Mouse (Mus musculus): ENCODE measurements around the gene Adprh. TPM values are rescaled to one million over a fixed set of nuclear protein-coding genes. Genes with fewer than 3 reads are reported as not detected.

Adprh gene
- polyA plus RNA-seq, 1 experiment from 2014 or later: 98.3 TPM

DNA sequence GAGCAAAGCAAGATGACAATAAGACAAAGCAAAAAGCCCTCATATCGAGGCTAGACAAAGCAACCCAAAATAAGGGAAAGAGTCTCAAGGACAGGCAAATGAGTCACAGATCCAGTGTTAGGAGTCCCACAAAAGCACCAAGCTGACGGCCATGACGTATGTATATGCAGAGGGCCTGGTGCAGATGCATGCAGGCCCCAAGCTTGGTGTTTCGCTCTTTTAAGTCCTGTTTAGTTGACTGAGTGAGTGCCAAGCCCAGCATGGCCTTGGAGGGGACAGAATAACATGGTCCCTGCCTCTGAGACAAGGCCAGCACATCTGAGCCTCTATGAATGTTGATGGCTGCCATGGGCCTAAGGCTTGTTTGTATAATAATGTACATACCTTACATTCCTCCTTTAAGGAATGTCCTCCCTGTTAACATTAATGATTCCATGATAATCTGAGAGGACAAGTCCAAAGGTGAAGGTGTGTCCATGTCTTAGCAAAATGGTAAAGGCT is 18.2 kb downstream of the Adprh start:
- H3K9ac ChIP-seq (ENCODE audit: low read depth, low read length): no peak overlapping the region
- H3K27ac ChIP-seq (ENCODE audit: low read depth, low read length): no peak overlapping the region
- no peak overlapping the region for H3K4me2 ChIP-seq (replicated peaks; ENCODE audit: low read depth, low read length)
- no peaks in the 10 kb centered on the region for H3K4me1 ChIP-seq (ENCODE audit: control insufficient read depth, insufficient read depth, low read length)
- WGBS: 86% methylated on average over 4 of the region's 4 CpGs
- no peaks in the 10 kb centered on the region for H3K9me3 ChIP-seq (ENCODE audit: control insufficient read depth, low read length)
- ATAC-seq (ENCODE audit: low FRiP score, low TSS enrichment): no peak
- H3K27me3 ChIP-seq (ENCODE audit: control insufficient read depth, insufficient read depth, low read length): no peaks in the 10 kb centered on the region
- no peak overlapping the region for H3K4me3 ChIP-seq (ENCODE audit: low read length)
- H3K36me3 ChIP-seq (ENCODE audit: control insufficient read depth, insufficient read depth, low read length): no peaks in the 10 kb centered on the region

DNA sequence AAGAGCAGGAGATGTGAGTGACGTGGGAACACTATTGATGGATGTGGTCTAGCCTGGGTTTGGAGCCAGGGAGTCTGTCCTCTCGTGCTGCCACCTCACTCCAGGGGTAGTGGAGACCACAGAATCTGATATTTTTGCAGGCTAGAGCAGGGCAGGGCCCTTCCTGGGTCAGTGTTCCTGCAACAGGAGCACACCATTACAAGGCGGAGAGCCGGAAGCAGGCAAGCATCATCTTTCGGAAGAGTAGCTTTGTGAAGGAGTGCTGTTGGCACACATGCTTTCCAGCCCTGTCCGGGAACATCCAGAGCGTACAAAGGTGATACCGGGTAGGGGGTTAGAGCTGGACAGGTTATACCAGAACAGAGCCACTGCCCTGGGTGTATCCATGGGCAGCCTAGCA is 19.0 kb downstream of the Adprh start:
- Histone ChIP-seq H3K4me1 (ENCODE audit: control insufficient read depth, insufficient read depth, low read length) (no peaks in the 10 kb centered on the region), H3K4me2 (replicated peaks; ENCODE audit: low read depth, low read length) (no peak overlapping the region), H3K9me3 (ENCODE audit: control insufficient read depth, low read length) (no peaks in the 10 kb centered on the region), H3K9ac (ENCODE audit: low read depth, low read length) (no peak overlapping the region), H3K4me3 (ENCODE audit: low read length) (no peak overlapping the region), H3K27me3 (ENCODE audit: control insufficient read depth, insufficient read depth, low read length) (no peaks in the 10 kb centered on the region), H3K36me3 (ENCODE audit: control insufficient read depth, insufficient read depth, low read length) (no peaks in the 10 kb centered on the region), H3K27ac (ENCODE audit: low read depth, low read length) (no peak overlapping the region)
- 77% methylated on average over 8 of the region's 8 CpGs for WGBS
- ATAC-seq (ENCODE audit: low FRiP score, low TSS enrichment): no peak

DNA sequence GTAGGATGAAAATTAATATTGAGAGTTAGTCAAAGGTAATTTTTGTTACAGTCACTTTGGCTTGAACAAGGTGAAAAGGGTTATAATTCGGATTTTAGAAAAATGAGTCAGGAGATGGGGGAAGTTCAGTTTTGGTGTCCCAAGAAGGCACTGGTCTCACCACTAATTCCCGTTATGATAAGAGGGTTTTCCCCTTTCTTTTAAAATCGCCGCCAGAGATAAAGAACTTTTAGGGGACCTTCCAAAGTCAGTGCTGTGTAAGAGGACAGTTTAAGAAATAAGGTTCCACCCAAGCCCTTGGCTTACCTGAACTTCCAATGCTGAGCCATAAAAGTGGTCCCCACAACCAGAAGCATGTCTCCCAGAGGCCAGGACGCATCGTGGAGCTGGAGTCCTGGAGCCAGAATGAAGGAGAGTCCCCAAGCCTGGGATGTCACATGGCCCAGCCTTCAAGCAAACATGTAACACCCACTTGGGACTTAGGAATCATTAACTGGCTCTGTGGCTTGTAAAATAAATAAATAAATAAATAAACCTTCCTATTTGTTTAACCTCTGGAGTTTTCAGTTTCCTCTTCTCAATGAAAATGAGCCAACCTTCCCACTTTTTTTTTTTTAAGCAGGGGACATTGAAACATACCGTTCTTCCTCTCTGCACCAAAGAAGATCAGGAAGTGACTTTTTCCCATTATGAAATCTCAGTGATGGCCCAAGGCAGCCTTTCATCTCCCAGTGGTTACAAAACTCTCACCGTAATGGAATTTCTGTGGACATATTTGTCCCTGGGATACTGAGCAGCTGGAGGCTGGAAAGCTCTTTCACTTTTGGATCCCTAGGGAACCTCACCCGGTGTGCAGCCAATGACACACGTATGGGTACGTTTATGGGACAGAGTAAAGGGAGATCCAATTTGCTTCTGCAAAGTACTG is 19.7 kb downstream of the Adprh start, which contains the start of gene Pla1a:
TSS of gene Pla1a (minus strand) at position 648 of the 928 bp plus-strand sequence.
- Histone ChIP-seq H3K4me3 (ENCODE audit: low read length) (no peak within 1 kb of the TSS), H3K36me3 (ENCODE audit: control insufficient read depth, insufficient read depth, low read length) (no peaks in the 10 kb centered on the region), H3K4me1 (ENCODE audit: control insufficient read depth, insufficient read depth, low read length) (no peaks in the 10 kb centered on the region), H3K27ac (ENCODE audit: low read depth, low read length) (no peak within 1 kb of the TSS), H3K4me2 (replicated peaks; ENCODE audit: low read depth, low read length) (no peak within 1 kb of the TSS), H3K9ac (ENCODE audit: low read depth, low read length) (no peak within 1 kb of the TSS), H3K9me3 (ENCODE audit: control insufficient read depth, low read length) (no peaks in the 10 kb centered on the region), H3K27me3 (ENCODE audit: control insufficient read depth, insufficient read depth, low read length) (no peaks in the 10 kb centered on the region)
- 73% methylated on average over 11 of the region's 11 CpGs for WGBS
- no peak for ATAC-seq (ENCODE audit: low FRiP score, low TSS enrichment)

DNA sequence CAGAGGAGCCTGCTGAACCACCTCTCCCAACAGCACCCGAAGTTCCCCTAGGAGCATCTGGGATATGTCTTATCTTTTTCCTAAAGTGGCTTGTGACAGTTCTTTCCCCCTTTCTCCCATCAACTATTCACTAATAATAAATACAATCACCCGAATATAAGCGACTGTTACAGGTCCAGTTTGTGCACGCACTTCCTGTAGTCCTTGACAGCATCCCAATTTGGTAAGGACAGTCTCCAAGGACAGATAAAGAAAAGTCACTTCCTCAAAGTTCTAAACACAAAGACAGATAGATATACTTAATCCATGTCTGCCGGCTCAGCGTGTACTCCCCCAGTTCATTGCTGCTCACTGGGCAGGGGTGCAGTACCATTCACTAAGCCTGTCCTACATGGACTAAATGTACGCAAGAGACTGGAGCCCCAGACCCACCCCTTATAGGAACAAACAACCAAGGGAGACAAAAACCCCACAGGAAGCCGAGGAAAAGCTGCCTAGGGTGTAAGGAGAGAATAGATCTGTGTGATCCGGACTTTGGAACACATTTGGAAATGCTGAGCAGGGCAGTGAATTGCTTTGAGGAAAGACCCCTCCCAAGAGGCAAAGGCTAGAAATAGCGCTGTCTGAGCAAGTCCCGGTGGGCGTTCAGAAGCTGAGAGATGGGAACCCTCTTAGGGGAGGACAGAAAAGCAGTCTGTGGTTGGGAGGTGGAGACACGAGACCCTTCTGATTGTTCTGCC is 20.9 kb downstream of the Adprh start:
- H3K4me2 ChIP-seq (replicated peaks; ENCODE audit: low read depth, low read length): no peak overlapping the region
- no peak for ATAC-seq (ENCODE audit: low FRiP score, low TSS enrichment)
- no peaks in the 10 kb centered on the region for H3K9me3 ChIP-seq (ENCODE audit: control insufficient read depth, low read length)
- H3K4me3 ChIP-seq (ENCODE audit: low read length): no peak overlapping the region
- H3K9ac ChIP-seq (ENCODE audit: low read depth, low read length): no peak overlapping the region
- H3K4me1 ChIP-seq (ENCODE audit: control insufficient read depth, insufficient read depth, low read length): no peaks in the 10 kb centered on the region
- no peaks in the 10 kb centered on the region for H3K36me3 ChIP-seq (ENCODE audit: control insufficient read depth, insufficient read depth, low read length)
- WGBS: 68% methylated on average over 13 of the region's 13 CpGs
- H3K27me3 ChIP-seq (ENCODE audit: control insufficient read depth, insufficient read depth, low read length): no peaks in the 10 kb centered on the region
- no peak overlapping the region for H3K27ac ChIP-seq (ENCODE audit: low read depth, low read length)

DNA sequence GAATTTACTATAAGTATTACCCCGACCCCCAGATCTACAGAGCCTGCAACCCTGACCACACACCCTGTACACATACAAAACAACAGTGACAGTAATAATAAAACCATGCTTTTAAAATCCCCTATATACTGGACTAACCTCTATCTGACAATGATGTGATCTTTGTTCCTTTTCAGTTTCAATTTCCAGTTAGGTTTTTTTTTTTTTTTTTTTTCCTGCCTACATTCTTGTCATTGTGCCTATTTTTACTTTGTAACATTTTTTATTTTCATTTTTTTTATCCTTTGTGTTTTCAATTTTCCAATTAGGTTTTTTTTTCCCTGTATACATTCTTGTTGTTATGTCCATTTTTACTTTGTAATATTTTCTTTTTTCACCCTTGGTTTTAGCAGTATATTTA is 26.7 kb downstream of the Adprh start:
- Histone ChIP-seq H3K27me3 (ENCODE audit: control insufficient read depth, insufficient read depth, low read length) (no peaks in the 10 kb centered on the region), H3K27ac (ENCODE audit: low read depth, low read length) (no peak overlapping the region), H3K4me1 (ENCODE audit: control insufficient read depth, insufficient read depth, low read length) (no peaks in the 10 kb centered on the region), H3K4me2 (replicated peaks; ENCODE audit: low read depth, low read length) (no peak overlapping the region), H3K9ac (ENCODE audit: low read depth, low read length) (no peak overlapping the region), H3K36me3 (ENCODE audit: control insufficient read depth, insufficient read depth, low read length) (no peaks in the 10 kb centered on the region), H3K4me3 (ENCODE audit: low read length) (no peak overlapping the region), H3K9me3 (ENCODE audit: control insufficient read depth, low read length) (no peaks in the 10 kb centered on the region)
- no peak for ATAC-seq (ENCODE audit: low FRiP score, low TSS enrichment)
- WGBS: 84% methylated on average over 1 of the region's 1 CpGs

DNA sequence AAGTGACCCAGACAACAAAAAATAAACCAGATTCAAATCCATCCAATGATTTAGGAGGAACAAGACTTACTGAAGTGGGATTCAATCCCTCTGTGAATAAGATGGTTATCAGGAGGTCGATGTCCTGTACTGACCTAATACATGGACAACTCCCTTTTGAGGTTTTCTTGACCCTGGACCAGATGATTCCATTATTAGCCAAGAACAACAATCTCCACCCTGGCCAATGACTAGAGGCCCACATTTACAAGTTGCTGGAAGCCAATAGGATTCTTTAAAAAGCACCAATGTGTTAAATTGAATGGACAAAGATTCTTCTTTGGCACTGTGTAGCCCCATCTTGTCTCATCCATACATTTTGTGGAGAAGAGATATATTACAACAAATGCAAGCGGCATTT is 27.1 kb downstream of the Adprh start:
- no peak overlapping the region for H3K27ac ChIP-seq (ENCODE audit: low read depth, low read length)
- no peaks in the 10 kb centered on the region for H3K27me3 ChIP-seq (ENCODE audit: control insufficient read depth, insufficient read depth, low read length)
- H3K9me3 ChIP-seq (ENCODE audit: control insufficient read depth, low read length): no peaks in the 10 kb centered on the region
- no peak overlapping the region for H3K4me3 ChIP-seq (ENCODE audit: low read length)
- no peak for ATAC-seq (ENCODE audit: low FRiP score, low TSS enrichment)
- no peaks in the 10 kb centered on the region for H3K4me1 ChIP-seq (ENCODE audit: control insufficient read depth, insufficient read depth, low read length)
- no peaks in the 10 kb centered on the region for H3K36me3 ChIP-seq (ENCODE audit: control insufficient read depth, insufficient read depth, low read length)
- no peak overlapping the region for H3K9ac ChIP-seq (ENCODE audit: low read depth, low read length)
- 85% methylated on average over 2 of the region's 2 CpGs for WGBS
- H3K4me2 ChIP-seq (replicated peaks; ENCODE audit: low read depth, low read length): no peak overlapping the region

DNA sequence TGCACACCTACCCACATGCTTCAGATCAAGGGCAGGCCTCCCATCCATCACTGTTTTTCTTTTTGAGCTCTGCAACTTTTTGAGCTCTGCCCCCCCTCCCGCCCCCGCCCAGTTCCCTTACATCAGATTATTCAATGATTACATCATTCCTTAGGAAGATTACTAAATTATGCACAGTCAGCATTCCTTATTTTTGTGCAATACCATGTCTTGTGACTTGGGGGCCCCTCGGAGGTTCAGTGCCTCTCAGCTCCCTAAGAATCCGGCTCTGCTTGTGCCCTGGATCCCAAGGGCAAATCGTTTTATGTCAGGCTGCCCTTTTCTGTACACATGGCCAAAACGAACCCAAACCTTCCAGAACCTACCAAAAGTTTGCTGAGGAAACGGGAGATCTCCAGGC is 37.5 kb downstream of the Adprh start:
- 87% methylated on average over 7 of the region's 7 CpGs for WGBS
- H3K4me1 ChIP-seq (ENCODE audit: control insufficient read depth, insufficient read depth, low read length): no peaks in the 10 kb centered on the region
- H3K4me2 ChIP-seq (replicated peaks; ENCODE audit: low read depth, low read length): no peak overlapping the region
- no peaks in the 10 kb centered on the region for H3K36me3 ChIP-seq (ENCODE audit: control insufficient read depth, insufficient read depth, low read length)
- no peak overlapping the region for H3K4me3 ChIP-seq (ENCODE audit: low read length)
- H3K9me3 ChIP-seq (ENCODE audit: control insufficient read depth, low read length): no peaks in the 10 kb centered on the region
- no peak overlapping the region for H3K27ac ChIP-seq (ENCODE audit: low read depth, low read length)
- no peak overlapping the region for H3K9ac ChIP-seq (ENCODE audit: low read depth, low read length)
- no peak for ATAC-seq (ENCODE audit: low FRiP score, low TSS enrichment)
- no peaks in the 10 kb centered on the region for H3K27me3 ChIP-seq (ENCODE audit: control insufficient read depth, insufficient read depth, low read length)

DNA sequence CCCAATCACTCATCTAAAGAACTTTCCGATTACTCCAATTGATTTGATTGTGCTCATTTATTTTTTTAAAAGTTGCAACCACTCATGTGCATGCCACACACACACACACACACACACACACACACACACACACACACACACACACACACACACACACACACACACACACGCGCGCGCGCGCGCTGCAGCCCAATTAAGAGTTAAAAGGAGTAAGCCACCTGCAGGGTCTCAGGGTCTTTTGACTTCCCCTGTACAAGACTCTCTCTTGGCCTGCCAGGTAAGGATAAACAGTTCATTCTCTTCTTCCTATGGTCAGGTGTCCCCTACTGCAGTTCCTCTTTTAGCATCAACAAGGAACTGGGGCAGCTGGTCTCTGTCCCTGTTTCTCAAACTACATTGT is 44.1 kb downstream of the Adprh start:
- 98% methylated on average over 8 of the region's 8 CpGs for WGBS
- no peak overlapping the region for H3K4me2 ChIP-seq (replicated peaks; ENCODE audit: low read depth, low read length)
- no peaks in the 10 kb centered on the region for H3K27me3 ChIP-seq (ENCODE audit: control insufficient read depth, insufficient read depth, low read length)
- H3K4me1 ChIP-seq (ENCODE audit: control insufficient read depth, insufficient read depth, low read length): no peaks in the 10 kb centered on the region
- H3K9me3 ChIP-seq (ENCODE audit: control insufficient read depth, low read length): no peaks in the 10 kb centered on the region
- no peak for ATAC-seq (ENCODE audit: low FRiP score, low TSS enrichment)
- H3K27ac ChIP-seq (ENCODE audit: low read depth, low read length): no peak overlapping the region
- H3K4me3 ChIP-seq (ENCODE audit: low read length): no peak overlapping the region
- no peaks in the 10 kb centered on the region for H3K36me3 ChIP-seq (ENCODE audit: control insufficient read depth, insufficient read depth, low read length)
- H3K9ac ChIP-seq (ENCODE audit: low read depth, low read length): no peak overlapping the region

DNA sequence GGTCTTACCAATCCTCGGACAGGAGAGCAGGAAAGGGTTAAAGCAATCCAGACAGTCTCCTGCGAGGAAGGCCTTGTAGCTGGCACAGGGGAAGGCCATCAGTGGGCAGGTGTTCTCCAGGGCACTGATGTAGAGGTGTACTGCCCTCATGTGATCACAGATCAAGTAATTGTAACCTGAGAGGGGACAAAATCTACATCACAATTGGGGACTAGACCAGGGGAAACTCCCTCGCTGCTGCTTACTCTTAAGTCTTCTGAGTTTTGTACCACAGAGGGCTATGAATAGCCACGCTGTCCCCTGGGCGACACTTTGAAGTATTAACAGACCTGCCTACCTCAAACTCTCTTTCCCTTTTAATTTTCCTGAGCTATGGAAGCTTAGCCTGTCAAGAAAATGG is 44.9 kb downstream of the Adprh start:
- Histone ChIP-seq H3K4me2 (replicated peaks; ENCODE audit: low read depth, low read length) (no peak overlapping the region), H3K9ac (ENCODE audit: low read depth, low read length) (no peak overlapping the region), H3K36me3 (ENCODE audit: control insufficient read depth, insufficient read depth, low read length) (no peaks in the 10 kb centered on the region), H3K4me3 (ENCODE audit: low read length) (no peak overlapping the region), H3K4me1 (ENCODE audit: control insufficient read depth, insufficient read depth, low read length) (no peaks in the 10 kb centered on the region), H3K9me3 (ENCODE audit: control insufficient read depth, low read length) (no peaks in the 10 kb centered on the region), H3K27me3 (ENCODE audit: control insufficient read depth, insufficient read depth, low read length) (no peaks in the 10 kb centered on the region), H3K27ac (ENCODE audit: low read depth, low read length) (no peak overlapping the region)
- 42% methylated on average over 5 of the region's 5 CpGs for WGBS
- ATAC-seq (ENCODE audit: low FRiP score, low TSS enrichment): no peak

All from kidney, embryonic 14.5 days (tissue).